Mouse (Mus musculus) intestine, postnatal 0 days (tissue): ENCODE measurements around the gene Zfp366. TPM values are rescaled to one million over a fixed set of nuclear protein-coding genes. Genes with fewer than 3 reads are reported as not detected.

ENCODE experiments used
- ATAC-seq: fragments of 200-750 bp; cut with Nextera tagmentation; 2 replicates; pipeline ENCODE4 v1.8.0; 2017; ENCODE audit warnings: mild to moderate bottlenecking, moderate TSS enrichment, moderate library complexity
- H3K27ac ChIP-seq: fragments of 300-500 bp; sonication (generic); 2 replicates; pipeline ENCODE4 v1.5.1; 2014; ENCODE audit warnings: mild to moderate bottlenecking, low read depth, low read length, moderate library complexity
- H3K27me3 ChIP-seq: fragments of 300-500 bp; sonication (generic); replicated peaks from 2 replicates; pipeline ENCODE4 v1.6.1; 2014; ENCODE audit warnings: low read length, mixed read lengths; ENCODE audit not compliant: control insufficient read depth, insufficient read depth
- H3K36me3 ChIP-seq: fragments of 300-500 bp; sonication (generic); 2 replicates; pipeline ENCODE4 v1.6.1; 2014; ENCODE audit warnings: mild to moderate bottlenecking, moderate library complexity; ENCODE audit not compliant: control insufficient read depth, insufficient read depth
- H3K4me1 ChIP-seq: fragments of 300-500 bp; sonication (generic); replicated peaks from 2 replicates; pipeline ENCODE4 v1.6.1; 2014; ENCODE audit warnings: antibody characterized with exemption, low read length, mixed read lengths; ENCODE audit not compliant: control insufficient read depth, insufficient read depth
- H3K4me2 ChIP-seq: fragments of 300-500 bp; sonication (generic); replicated peaks from 2 replicates; pipeline ENCODE4 v1.6.1; 2014; ENCODE audit warnings: low read depth, mild to moderate bottlenecking, moderate library complexity
- H3K4me3 ChIP-seq: fragments of 300-500 bp; sonication (generic); 2 replicates; pipeline ENCODE4 v1.5.1; 2014; ENCODE audit warnings: low read depth, low read length
- H3K9ac ChIP-seq: fragments of 300-500 bp; sonication (generic); 2 replicates; pipeline ENCODE4 v1.6.1; 2014; ENCODE audit warnings: mild to moderate bottlenecking, low read depth, low read length
- H3K9me3 ChIP-seq: fragments of 300-500 bp; sonication (generic); 2 replicates; pipeline ENCODE4 v1.6.1; 2016; ENCODE audit warnings: mixed run types; ENCODE audit not compliant: control insufficient read depth
- CTCF ChIP-seq: sonication (generic); IDR thresholded peaks from 2 replicates; pipeline ENCODE4 v1.5.1; 2016; ENCODE audit warnings: low read depth, mild to moderate bottlenecking, control low read depth, antibody characterized with exemption, moderate library complexity
- WGBS: fragments of 180-500 bp; shearing (Covaris S2); extraction: QIAGEN DNeasy Blood & Tissue Kit; methylation state at CpG from one replicate; pipeline ENCODE4 v1.1.7; 2014; 5-methylcytosine and 5-hydroxymethylcytosine counted together
- polyA plus RNA-seq: library from polyadenylated mRNA; unstranded; fragments of >200 nt; fragmentation: Nextera tagmentation; extraction: Ambion mirVana; gene quantifications from 2 replicates; pipeline ENCODE4 v1.2.1, GENCODE M21; 2015

Gene Zfp366
- polyA plus RNA-seq, 1 experiment from 2014 or later: 0.39 TPM

DNA sequence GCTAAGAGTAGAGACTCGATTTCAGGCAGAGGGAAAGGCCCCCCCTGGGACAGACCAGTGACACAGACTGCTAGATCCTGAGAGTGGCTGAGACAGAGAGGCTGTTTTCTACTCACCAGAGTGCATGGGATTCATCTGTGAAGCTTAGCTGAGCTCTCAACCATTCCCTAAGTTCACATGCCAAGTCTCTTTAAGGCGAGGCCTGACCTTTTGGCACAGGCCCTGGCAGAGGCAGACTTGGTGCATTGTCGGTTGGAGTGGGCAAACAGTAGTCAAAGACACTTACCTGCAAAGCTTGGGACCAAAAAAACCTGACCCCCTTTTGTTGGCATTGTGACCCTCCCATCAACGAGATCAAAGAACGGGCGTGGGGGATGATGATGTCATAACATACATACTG, 34.0 kb upstream of the Zfp366 start:
- WGBS: 53% methylated on average over 6 of the region's 6 CpGs
- ATAC-seq: 0 out of 2 replicates have a peak, but pooled peaks have one; percentile 34
- no peak for TF ChIP-seq CTCF

DNA sequence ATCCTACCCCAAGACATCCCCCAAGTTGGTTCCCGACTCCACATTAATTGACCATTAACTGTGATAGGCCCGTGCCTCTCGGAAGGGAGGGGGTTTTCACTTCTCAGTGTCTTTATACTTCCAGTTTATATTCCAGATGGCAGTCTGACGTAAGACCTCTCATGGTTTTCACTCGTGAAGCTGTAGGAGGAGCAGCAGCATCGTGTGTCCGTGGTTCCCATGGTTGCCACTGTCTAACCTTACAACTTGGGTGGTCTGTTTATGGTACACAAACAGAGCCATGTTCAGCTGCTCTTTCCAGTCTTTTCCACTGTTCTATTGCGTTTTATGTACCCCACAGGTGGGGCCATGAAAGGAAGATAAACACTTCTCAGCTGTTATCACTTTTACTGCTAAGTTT, 33.5 kb upstream of the Zfp366 start:
- Histone ChIP-seq H3K36me3 (no peaks in the 10 kb centered on the region), H3K9ac (no peak overlapping the region), H3K4me2 (no peak overlapping the region), H3K4me3 (no peak overlapping the region), H3K4me1 (no peaks in the 10 kb centered on the region), H3K27me3 (no peaks in the 10 kb centered on the region), H3K9me3 (no peaks in the 10 kb centered on the region), H3K27ac (no peak overlapping the region)
- TF ChIP-seq CTCF: 0 out of 2 replicates have a peak, but pooled peaks have one; percentile 16
- WGBS: 56% methylated on average over 8 of the region's 8 CpGs
- ATAC-seq: peak; percentile 26; the same call in 1 of the 2 replicates

More for the DNA sequence above, 34.0 kb upstream of the Zfp366 start:
- Histone ChIP-seq H3K36me3 (no peaks in the 10 kb centered on the region), H3K4me1 (no peaks in the 10 kb centered on the region), H3K9ac (no peak overlapping the region), H3K27me3 (no peaks in the 10 kb centered on the region), H3K9me3 (no peaks in the 10 kb centered on the region), H3K4me2 (no peak overlapping the region), H3K27ac (no peak overlapping the region), H3K4me3 (no peak overlapping the region)

DNA sequence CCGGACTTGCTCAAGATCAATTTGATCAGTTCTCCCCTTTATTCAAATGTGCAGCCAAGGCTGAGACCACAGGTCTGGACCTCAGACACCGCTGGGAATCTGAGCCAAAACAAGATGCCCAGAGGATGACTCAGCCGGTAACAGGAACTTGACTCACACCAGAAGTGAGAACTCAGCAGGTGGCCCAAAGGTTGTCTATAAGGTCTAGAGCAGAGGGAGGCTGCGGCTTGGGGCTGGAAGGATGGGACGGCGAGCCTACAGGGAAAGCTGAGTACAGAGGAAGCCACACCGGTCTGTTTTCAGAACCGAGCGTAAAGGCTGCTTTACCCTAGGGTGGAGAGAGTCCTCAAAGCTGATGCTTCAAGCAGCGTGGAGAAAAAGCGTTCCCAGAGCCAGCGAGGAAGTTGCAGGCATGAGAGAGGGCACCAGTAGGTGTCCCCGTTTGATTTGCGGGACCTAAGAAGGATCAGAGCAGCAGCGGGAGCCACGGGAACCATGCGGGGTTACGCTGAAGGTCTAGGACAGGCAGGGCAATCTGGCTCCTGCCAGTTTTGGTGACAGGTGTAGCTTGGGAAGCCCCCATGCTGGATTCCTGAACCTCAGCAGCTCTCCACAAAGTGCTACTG, 32.2 kb upstream of the Zfp366 start:
- 0 out of 2 replicates have a peak, but pooled peaks have one; percentile 10 for ATAC-seq
- 18% methylated on average over 18 of the region's 18 CpGs for WGBS
- TF ChIP-seq CTCF: peak; percentile 42

DNA sequence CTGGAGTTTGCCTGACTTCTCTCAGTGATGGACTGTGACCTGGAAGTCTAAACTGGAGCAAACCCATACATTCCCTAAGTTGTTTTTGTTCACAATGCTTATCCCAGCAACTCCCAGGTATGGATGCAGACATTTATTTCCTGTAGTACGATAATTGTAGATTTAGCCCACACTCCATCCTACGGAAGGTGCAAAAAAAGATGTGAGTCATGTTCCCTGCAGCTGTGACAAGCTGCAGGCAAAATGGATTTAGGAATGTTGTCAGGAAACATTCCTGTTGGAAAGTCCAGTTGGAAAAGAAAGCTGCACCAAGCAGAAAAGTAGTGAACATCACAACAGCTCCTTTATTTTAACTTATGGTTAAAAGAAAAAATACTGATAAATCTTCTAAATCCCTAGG, 26.9 kb upstream of the Zfp366 start:
- Histone ChIP-seq H3K4me1 (no peaks in the 10 kb centered on the region), H3K27ac (no peak overlapping the region), H3K27me3 (no peaks in the 10 kb centered on the region), H3K9ac (no peak overlapping the region), H3K36me3 (no peaks in the 10 kb centered on the region), H3K4me3 (no peak overlapping the region), H3K4me2 (no peak overlapping the region), H3K9me3 (no peaks in the 10 kb centered on the region)
- 75% methylated on average over 2 of the region's 2 CpGs for WGBS
- no peak for ATAC-seq
- TF ChIP-seq CTCF: no peak

More for the DNA sequence above, 32.2 kb upstream of the Zfp366 start:
- no peaks in the 10 kb centered on the region for H3K9me3 ChIP-seq
- H3K36me3 ChIP-seq: no peaks in the 10 kb centered on the region
- no peaks in the 10 kb centered on the region for H3K4me1 ChIP-seq
- peak overlapping the region; percentile 38 for H3K4me2 ChIP-seq
- H3K27ac ChIP-seq: no peak overlapping the region
- H3K9ac ChIP-seq: no peak overlapping the region
- H3K4me3 ChIP-seq: no peak overlapping the region
- no peaks in the 10 kb centered on the region for H3K27me3 ChIP-seq

DNA sequence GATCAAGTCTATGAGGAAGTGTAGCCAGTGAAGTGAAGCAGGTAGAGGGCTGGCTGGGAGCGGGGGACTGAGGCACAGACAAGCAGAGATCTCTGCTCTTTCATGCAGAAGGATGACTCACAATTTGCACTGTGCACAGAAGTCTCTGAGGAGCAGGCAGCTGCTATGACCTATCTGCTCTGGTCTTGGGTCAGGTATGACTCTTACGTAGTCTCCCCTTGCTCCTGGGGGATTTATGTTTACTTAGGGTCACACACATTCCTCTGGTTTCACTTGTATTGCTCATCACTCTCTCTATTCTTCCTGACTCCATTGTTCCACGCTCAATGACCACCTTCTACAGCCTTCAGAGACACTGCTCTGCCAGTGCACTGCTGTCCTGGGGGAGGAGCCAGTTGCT, 25.9 kb upstream of the Zfp366 start:
- Histone ChIP-seq H3K9me3 (no peaks in the 10 kb centered on the region), H3K9ac (no peak overlapping the region), H3K4me1 (no peaks in the 10 kb centered on the region), H3K4me2 (no peak overlapping the region), H3K27ac (no peak overlapping the region), H3K36me3 (no peaks in the 10 kb centered on the region), H3K27me3 (no peaks in the 10 kb centered on the region), H3K4me3 (no peak overlapping the region)
- no peak for ATAC-seq
- no peak for TF ChIP-seq CTCF
- 85% methylated on average over 3 of the region's 3 CpGs for WGBS

DNA sequence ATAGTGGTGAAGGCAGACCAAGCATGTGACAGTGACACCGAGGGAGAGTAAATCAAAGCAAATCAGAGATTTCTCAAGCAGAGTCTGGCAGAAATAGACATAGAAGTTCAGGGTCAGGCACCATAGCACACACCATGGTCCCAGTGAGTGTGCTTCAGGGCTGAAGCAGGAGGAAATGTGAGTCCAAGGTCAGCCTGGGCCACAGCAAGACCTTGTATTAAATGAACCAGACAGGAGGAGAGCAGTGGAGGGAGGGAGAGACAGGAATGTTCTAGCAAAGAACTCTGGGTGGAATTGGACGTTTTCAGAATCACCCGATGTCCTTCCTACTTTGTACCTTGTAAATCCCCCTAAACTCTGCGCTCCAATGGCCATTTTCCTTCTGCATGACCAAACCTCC, 21.6 kb upstream of the Zfp366 start:
- Histone ChIP-seq H3K4me2 (no peak overlapping the region), H3K4me3 (no peak overlapping the region), H3K9ac (no peak overlapping the region), H3K27me3 (no peaks in the 10 kb centered on the region), H3K9me3 (no peaks in the 10 kb centered on the region), H3K36me3 (no peaks in the 10 kb centered on the region), H3K4me1 (no peaks in the 10 kb centered on the region), H3K27ac (no peak overlapping the region)
- WGBS: 82% methylated on average over 4 of the region's 4 CpGs
- no peak for ATAC-seq
- no peak for TF ChIP-seq CTCF
